Mouse (Mus musculus): ENCODE results near the gene Nfe2l2. TPM values are rescaled to one million over a fixed set of nuclear protein-coding genes. Genes with fewer than 3 reads are reported as not detected.
"Not testable (repeated sequence)": the region's sequence is repeated elsewhere in the genome, so short reads cannot be mapped to it uniquely, and the experiment has no call there.

Gene Nfe2l2
- total RNA-seq, 2 experiments from 2014 or later, result 120 to 130 TPM

DNA sequence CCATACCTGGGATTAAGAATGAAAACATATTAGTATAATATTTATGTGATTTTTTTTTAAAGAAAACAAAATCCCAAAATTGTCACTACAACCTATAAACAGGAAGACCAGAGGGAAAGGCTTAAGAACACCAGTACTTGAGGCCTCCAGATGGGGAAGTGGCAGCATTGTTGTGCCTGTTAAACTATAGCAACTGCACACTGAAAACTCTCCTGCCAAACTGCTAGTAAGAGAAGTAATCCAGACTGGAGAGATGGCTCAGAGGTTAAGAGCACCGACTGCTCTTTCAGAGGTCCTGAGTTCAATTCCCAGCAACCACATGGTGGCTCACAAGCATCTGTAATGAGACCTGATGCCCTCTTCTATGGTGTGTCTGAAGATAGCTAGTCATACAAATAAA, 54.0 kb downstream of the Nfe2l2 start:
- no peak for DNase-seq

- DNase-seq, result no peak
Measured at GRCm38 (mm10) chr2:75645251-75645650, 59.2 kb downstream of the Nfe2l2 start.

- no peak for DNase-seq
Measured at GRCm38 (mm10) chr2:75643950-75644349, 60.5 kb downstream of the Nfe2l2 start.

- DNase-seq, result peak; percentile 60 to 63
Measured at GRCm38 (mm10) chr2:75642795-75643550, 61.5 kb downstream of the Nfe2l2 start.

- DNase-seq, result not testable (repeated sequence)
Measured at GRCm38 (mm10) chr2:75642312-75642711, 62.1 kb downstream of the Nfe2l2 start.

GRCm38 (mm10) chr2:75639535-75639934, 64.9 kb downstream of the Nfe2l2 start:
- not testable (repeated sequence) for DNase-seq

DNA sequence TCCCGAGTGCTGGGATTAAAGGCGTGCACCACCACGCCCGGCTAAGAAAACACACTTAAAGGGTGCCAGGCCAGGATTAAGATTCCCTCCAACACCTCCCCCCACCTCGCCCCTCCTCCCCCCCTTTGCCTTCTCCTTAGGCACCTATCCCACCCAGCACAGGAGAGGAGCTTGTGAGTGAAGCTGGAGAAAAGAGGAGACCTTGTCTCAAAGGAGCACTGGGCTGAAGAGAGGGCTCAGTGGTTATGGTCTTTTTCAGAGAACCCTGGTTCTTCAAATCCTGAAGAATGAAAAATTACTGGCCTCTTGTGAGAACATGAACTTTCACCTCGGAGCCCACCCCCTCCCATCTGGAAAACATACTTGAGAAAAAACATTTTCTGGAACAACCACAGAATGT, 66.6 kb downstream of the Nfe2l2 start:
- DNase-seq, result not testable (repeated sequence)

DNA sequence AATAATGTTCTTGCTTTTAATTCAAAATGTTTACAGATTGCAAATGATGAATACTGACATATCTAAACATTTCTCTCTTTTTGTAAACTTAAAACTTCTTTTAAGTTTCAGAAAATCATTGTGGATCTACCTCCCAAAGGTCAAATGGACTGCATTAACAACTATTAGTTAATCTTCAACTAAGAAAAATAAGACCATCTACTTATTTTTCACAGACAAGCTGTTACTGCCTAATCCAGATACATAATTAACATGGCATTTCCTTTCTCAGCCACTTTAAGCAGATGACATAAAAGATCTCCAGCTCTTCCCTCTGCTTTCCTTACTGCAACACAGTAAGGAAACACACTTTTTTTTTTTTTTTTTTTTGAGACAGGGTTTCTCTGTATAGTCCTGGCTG, 67.1 kb downstream of the Nfe2l2 start:
- no peak for DNase-seq

DNA sequence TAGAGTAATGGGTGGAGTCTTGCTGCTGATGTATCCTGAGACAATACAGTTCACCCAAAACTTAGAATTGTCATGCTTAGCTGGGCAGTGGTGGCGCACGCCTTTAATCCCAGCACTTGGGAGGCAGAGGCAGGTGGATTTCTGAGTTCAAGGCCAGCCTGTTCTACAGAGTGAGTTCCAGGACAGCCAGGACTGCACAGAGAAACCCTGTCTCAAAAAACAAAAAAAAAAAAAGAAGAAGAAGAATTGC, 67.5 kb downstream of the Nfe2l2 start:
- DNase-seq, result not testable (repeated sequence)

DNA sequence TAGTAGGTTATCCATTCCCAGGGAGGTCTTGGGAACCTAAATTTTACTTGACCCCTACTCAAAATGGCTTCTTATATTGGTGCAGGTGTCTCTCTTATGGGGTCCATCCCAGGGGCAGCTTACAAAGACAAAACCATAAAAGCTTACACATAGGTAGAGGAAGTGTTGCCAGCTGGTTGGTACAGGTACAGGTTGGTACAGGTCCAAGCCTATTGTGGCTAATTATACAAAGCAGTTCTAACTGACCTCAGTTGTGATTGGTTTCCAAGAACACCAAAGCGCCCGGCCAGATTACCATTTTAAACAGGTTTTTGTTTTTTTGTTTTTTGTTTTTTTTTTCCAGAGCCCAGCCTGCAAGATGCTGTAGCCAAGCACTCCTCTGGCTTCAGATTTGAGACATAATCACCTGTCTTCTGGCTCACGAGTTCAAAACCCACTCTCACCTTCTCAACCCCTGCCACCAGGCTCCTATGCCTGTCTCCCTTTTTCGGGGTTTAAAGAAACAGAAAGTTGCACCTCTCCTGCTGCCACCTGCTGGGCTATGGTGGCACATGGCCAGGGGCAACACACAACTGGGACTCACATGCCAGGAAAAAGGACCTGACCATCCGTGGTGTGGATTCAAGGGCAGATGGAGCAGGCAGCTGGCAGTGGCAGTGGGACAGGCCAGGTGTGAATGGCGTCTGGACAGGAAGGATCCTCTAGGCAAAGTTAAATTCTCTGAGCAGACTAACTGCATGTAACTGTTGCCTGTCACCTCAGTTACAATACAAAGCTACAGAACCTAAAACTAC, 68.0 kb downstream of the Nfe2l2 start:
- DNase-seq, result peak; percentile 37 to 60

GRCm38 (mm10) chr2:75634431-75634830, 70.0 kb downstream of the Nfe2l2 start:
- DNase-seq, result not testable (repeated sequence)

GRCm38 (mm10) chr2:75633784-75634183, 70.7 kb downstream of the Nfe2l2 start:
- no peak for DNase-seq

DNA sequence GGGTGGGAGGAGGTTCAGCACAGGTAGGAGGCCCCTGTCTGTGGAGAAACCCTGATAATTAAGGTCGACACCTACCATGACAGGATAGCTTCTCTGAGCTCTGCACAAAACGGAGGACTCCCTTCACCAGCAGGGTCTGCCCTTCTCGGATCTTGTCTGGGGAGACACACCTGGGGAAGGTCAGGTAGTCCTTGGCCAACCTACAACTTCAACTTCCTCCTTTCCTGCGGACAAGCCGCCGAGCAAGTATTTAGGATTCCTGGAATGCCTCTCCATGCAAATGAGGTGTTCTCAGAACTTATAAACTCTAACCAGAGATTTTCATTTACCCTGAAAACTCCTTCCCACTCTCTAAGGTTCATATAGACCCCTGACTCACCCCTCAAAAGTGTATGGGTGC, 71.1 kb downstream of the Nfe2l2 start:
- no peak for DNase-seq

- no peak for DNase-seq
Measured at GRCm38 (mm10) chr2:75632721-75633181, 71.7 kb downstream of the Nfe2l2 start.

- no peak for DNase-seq
Measured at GRCm38 (mm10) chr2:75632043-75632442, 72.4 kb downstream of the Nfe2l2 start.

DNA sequence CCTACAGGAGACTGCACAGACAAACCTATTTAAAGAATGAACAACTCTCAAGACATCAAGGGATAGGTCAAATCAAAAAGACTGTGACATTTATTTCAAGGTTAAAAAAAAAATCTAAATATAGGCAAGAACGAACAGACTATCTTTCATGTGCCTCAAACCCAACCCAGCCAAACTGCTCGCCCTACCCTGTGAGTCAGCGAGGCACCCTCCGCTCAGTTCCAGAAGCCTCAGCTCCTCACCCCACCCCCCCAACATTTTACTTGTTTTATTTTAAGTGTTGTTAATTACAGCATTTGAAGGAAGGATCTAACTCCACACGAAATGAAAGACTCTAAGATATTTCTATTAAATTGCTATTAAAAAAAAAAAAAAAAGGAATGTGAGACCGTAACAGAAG, 73.0 kb downstream of the Nfe2l2 start:
- DNase-seq, result peak; percentile 46 to 57

DNA sequence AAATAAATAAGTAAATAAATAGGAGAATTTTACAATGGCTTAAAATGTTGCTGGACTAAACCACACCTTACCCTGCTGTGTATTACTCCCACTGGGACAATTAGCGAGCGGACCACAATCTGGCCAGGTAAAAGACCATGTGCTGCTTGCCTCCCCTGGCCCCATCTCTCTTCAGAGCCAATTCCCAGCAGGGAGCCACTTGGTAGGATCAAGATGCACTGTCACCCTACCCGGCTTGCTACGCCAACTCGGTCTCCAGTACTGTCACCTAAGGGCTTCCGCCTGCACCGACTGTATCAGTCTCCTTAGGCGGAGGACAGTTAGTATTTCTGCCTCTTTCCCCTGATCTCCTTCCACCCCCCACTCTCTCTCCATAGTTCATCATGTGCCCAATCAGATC, 76.0 kb downstream of the Nfe2l2 start:
- no peak for DNase-seq

- no peak for DNase-seq
Measured at GRCm38 (mm10) chr2:75626597-75627440, 77.6 kb downstream of the Nfe2l2 start.

Measured in adrenal gland, postnatal 36 days (tissue).